Mouse (Mus musculus): ENCODE measurements around the gene Mucl3. TPM values are rescaled to one million over a fixed set of nuclear protein-coding genes. Genes with fewer than 3 reads are reported as not detected.

Mucl3 gene
- polyA plus RNA-seq, 1 experiment = not detected

- H3K4me3 ChIP-seq (ENCODE audit: extremely low read depth, insufficient read depth, insufficient read length) = peak within 1 kb of the TSS; percentile 74
- DNase-seq (ENCODE audit: low read depth in 1 of 2, low spot score in 2 of 2) = peak; percentile 86 to 94
- WGBS = under 1% methylated on average over 61 of the region's 61 CpGs
- H3K36me3 ChIP-seq (ENCODE audit: control insufficient read depth, insufficient read depth, low read length) = peaks cover 6% of the 10 kb centered on the region
- H3K4me1 ChIP-seq (ENCODE audit: control insufficient read depth, insufficient read depth, insufficient read length) = 0 out of 2 replicates have a peak, but pooled peaks cover 2% of the 10 kb centered on the region
- no peak for TF ChIP-seq CTCF (IDR thresholded peaks at IDR 0.05; ENCODE audit: extremely low read depth, insufficient read depth, insufficient read length, insufficient replicate concordance)
- peak; percentile 57 for TF ChIP-seq POLR2A (IDR thresholded peaks at IDR 0.05; ENCODE audit: low read depth, low read length)
- H3K27ac ChIP-seq (ENCODE audit: insufficient read depth, low read length) = peak within 1 kb of the TSS; percentile 71
- H3K27me3 ChIP-seq (ENCODE audit: control insufficient read depth, insufficient read depth, low read length) = no peaks in the 10 kb centered on the region
These were observed 24.0 kb upstream of the Mucl3 start, which contains the start of gene Vars2 for GRCm38 (mm10) chr17:35667334-35668065. Gene Vars2, minus strand, starts transcription at chr17:35667592.

- peaks cover 6% of the 10 kb centered on the region for H3K36me3 ChIP-seq (ENCODE audit: control insufficient read depth, insufficient read depth, low read length)
- no peak for DNase-seq (ENCODE audit: low read depth in 1 of 2, low spot score in 2 of 2)
- WGBS = 3% methylated on average over 13 of the region's 13 CpGs
- H3K4me3 ChIP-seq (ENCODE audit: extremely low read depth, insufficient read depth, insufficient read length) = peak overlapping the region; percentile 74
- TF ChIP-seq POLR2A (IDR thresholded peaks at IDR 0.05; ENCODE audit: low read depth, low read length) (no peak), CTCF (IDR thresholded peaks at IDR 0.05; ENCODE audit: extremely low read depth, insufficient read depth, insufficient read length, insufficient replicate concordance) (no peak)
- H3K27me3 ChIP-seq (ENCODE audit: control insufficient read depth, insufficient read depth, low read length) = no peaks in the 10 kb centered on the region
- H3K27ac ChIP-seq (ENCODE audit: insufficient read depth, low read length) = peak overlapping the region; percentile 51
- H3K4me1 ChIP-seq (ENCODE audit: control insufficient read depth, insufficient read depth, insufficient read length) = 0 out of 2 replicates have a peak, but pooled peaks cover 2% of the 10 kb centered on the region
These were observed 23.4 kb upstream of the Mucl3 start for GRCm38 (mm10) chr17:35666851-35667256.

GRCm38 (mm10) chr17:35665957-35666515 lies 22.5 kb upstream of the Mucl3 start:
- Histone ChIP-seq H3K36me3 (ENCODE audit: control insufficient read depth, insufficient read depth, low read length) (peaks cover 13% of the 10 kb centered on the region), H3K27me3 (ENCODE audit: control insufficient read depth, insufficient read depth, low read length) (no peaks in the 10 kb centered on the region), H3K27ac (ENCODE audit: insufficient read depth, low read length) (no peak overlapping the region), H3K4me1 (ENCODE audit: control insufficient read depth, insufficient read depth, insufficient read length) (0 out of 2 replicates have a peak, but pooled peaks cover 2% of the 10 kb centered on the region), H3K4me3 (ENCODE audit: extremely low read depth, insufficient read depth, insufficient read length) (no peak overlapping the region)
- WGBS = 79% methylated on average over 17 of the region's 17 CpGs
- peak; percentile 18 to 31 for DNase-seq (ENCODE audit: low read depth in 1 of 2, low spot score in 2 of 2)
- TF ChIP-seq CTCF (IDR thresholded peaks at IDR 0.05; ENCODE audit: extremely low read depth, insufficient read depth, insufficient read length, insufficient replicate concordance) (peak; percentile 27; the same call in 1 of the 2 replicates), POLR2A (IDR thresholded peaks at IDR 0.05; ENCODE audit: low read depth, low read length) (no peak)

- WGBS = 83% methylated on average over 2 of the region's 2 CpGs
- Histone ChIP-seq H3K36me3 (ENCODE audit: control insufficient read depth, insufficient read depth, low read length) (peaks cover 19% of the 10 kb centered on the region), H3K4me3 (ENCODE audit: extremely low read depth, insufficient read depth, insufficient read length) (no peak overlapping the region), H3K27me3 (ENCODE audit: control insufficient read depth, insufficient read depth, low read length) (no peaks in the 10 kb centered on the region), H3K27ac (ENCODE audit: insufficient read depth, low read length) (no peak overlapping the region), H3K4me1 (ENCODE audit: control insufficient read depth, insufficient read depth, insufficient read length) (no peaks in the 10 kb centered on the region)
- TF ChIP-seq CTCF (IDR thresholded peaks at IDR 0.05; ENCODE audit: extremely low read depth, insufficient read depth, insufficient read length, insufficient replicate concordance) (no peak), POLR2A (IDR thresholded peaks at IDR 0.05; ENCODE audit: low read depth, low read length) (no peak)
- DNase-seq (ENCODE audit: low read depth in 1 of 2, low spot score in 2 of 2) = no peak
These were observed 9.6 kb upstream of the Mucl3 start for GRCm38 (mm10) chr17:35653086-35653485.

GRCm38 (mm10) chr17:35649429-35649828 lies 5.9 kb upstream of the Mucl3 start:
- 78% methylated on average over 2 of the region's 2 CpGs for WGBS

GRCm38 (mm10) chr17:35639352-35639751 lies 4.1 kb downstream of the Mucl3 start:
- H3K4me1 ChIP-seq (ENCODE audit: control insufficient read depth, insufficient read depth, insufficient read length) = no peaks in the 10 kb centered on the region
- 75% methylated on average over 6 of the region's 6 CpGs for WGBS
- TF ChIP-seq CTCF (IDR thresholded peaks at IDR 0.05; ENCODE audit: extremely low read depth, insufficient read depth, insufficient read length, insufficient replicate concordance) (no peak), POLR2A (IDR thresholded peaks at IDR 0.05; ENCODE audit: low read depth, low read length) (no peak)
- no peak overlapping the region for H3K4me3 ChIP-seq (ENCODE audit: extremely low read depth, insufficient read depth, insufficient read length)
- H3K27ac ChIP-seq (ENCODE audit: insufficient read depth, low read length) = no peak overlapping the region
- no peaks in the 10 kb centered on the region for H3K36me3 ChIP-seq (ENCODE audit: control insufficient read depth, insufficient read depth, low read length)
- H3K27me3 ChIP-seq (ENCODE audit: control insufficient read depth, insufficient read depth, low read length) = 0 out of 2 replicates have a peak, but pooled peaks cover 1% of the 10 kb centered on the region
- no peak for DNase-seq (ENCODE audit: low read depth in 1 of 2, low spot score in 2 of 2)

More at GRCm38 (mm10) chr17:35649429-35649828, 5.9 kb upstream of the Mucl3 start:
- no peaks in the 10 kb centered on the region for H3K4me1 ChIP-seq (ENCODE audit: control insufficient read depth, insufficient read depth, insufficient read length)
- H3K36me3 ChIP-seq (ENCODE audit: control insufficient read depth, insufficient read depth, low read length) = no peaks in the 10 kb centered on the region
- no peak for TF ChIP-seq CTCF (IDR thresholded peaks at IDR 0.05; ENCODE audit: extremely low read depth, insufficient read depth, insufficient read length, insufficient replicate concordance)
- no peak for TF ChIP-seq POLR2A (IDR thresholded peaks at IDR 0.05; ENCODE audit: low read depth, low read length)
- no peak overlapping the region for H3K4me3 ChIP-seq (ENCODE audit: extremely low read depth, insufficient read depth, insufficient read length)
- DNase-seq (ENCODE audit: low read depth in 1 of 2, low spot score in 2 of 2) = no peak
- H3K27me3 ChIP-seq (ENCODE audit: control insufficient read depth, insufficient read depth, low read length) = no peaks in the 10 kb centered on the region
- no peak overlapping the region for H3K27ac ChIP-seq (ENCODE audit: insufficient read depth, low read length)
